Mouse (Mus musculus): ENCODE data around the gene Rab17. TPM values are rescaled to one million over a fixed set of nuclear protein-coding genes. Genes with fewer than 3 reads are reported as not detected.

Gene Rab17
- polyA plus RNA-seq, 1 experiment from 2014 or later, result 1.3 TPM

DNA sequence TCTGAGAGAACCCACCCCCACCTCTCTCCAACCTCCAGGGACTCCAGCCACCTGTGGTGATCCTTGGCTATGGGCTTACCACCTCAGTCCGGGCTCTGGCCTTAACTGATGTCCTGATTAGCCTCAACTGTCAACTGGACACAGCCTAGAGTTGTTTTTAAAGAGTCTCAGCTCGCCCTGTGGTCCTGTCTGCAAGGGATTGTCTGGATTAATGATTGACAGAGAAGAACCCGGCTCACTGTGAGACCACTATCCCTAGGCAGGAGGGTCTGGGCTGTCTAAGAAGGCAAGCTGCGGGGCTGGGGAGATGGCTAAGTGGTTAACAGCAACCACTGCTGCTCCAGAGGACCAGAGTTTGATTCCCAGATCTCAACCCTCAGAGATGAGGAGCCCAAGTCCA, 6.9 kb downstream of the Rab17 start:
- no peak for ATAC-seq (ENCODE audit: insufficient number of reproducible peaks, low FRiP score)
- Histone ChIP-seq H3K4me3 (no peak overlapping the region), H3K27ac (ENCODE audit: poor library complexity, severe bottlenecking) (no peak overlapping the region), H3K27me3 (replicated peaks) (peaks cover 42% of the 10 kb centered on the region), H3K9ac (no peak overlapping the region), H3K4me1 (replicated peaks) (peaks cover 5% of the 10 kb centered on the region), H3K4me2 (no peak overlapping the region), H3K9me3 (replicated peaks) (no peaks in the 10 kb centered on the region), H3K36me3 (no peaks in the 10 kb centered on the region)
- WGBS, result 35% methylated on average over 4 of the region's 4 CpGs

DNA sequence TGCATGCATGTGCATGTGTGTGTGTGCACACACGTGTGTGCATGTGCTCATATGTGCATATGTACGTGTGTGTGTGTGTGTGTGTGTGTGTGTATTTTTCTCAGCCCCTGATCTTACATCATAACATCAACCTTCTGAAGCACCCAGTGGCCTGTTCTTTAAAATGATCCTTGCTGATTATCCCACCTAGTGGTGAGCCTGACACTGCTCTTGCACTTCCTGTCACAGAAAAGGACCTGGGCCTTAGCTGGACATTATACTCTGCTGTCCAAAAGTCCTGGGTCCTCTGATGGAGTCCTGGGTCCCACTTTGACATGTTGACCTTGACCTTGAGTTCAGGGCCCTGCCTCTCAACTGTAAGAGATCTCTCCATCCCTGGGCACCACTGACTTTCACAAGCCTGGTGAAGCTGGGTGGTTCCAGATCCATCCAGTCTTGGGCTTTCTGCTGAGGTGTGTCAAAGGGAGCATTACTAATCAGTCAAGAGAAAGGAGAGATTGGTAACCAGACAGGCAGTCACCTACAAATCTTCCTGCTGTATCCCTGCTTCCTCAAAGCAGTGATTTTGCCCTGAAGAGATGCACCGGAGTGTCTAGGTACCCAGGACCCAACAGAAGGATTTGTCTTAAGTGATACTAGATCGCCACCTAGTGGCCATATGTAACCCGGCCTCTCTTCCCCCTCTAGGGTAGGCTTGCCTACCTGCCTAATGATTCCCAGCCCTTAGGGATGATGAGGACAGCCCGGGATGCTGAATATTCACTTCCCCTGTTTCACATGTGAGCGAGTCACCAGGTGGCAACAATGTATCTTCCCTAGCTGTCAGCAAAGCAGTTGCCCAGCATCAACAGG, 13.0 kb downstream of the Rab17 start:
- H3K4me2 ChIP-seq, result no peak overlapping the region
- 0 out of 2 replicates have a peak, but pooled peaks cover 4% of the 10 kb centered on the region for H3K4me1 ChIP-seq (replicated peaks)
- no peak for ATAC-seq (ENCODE audit: insufficient number of reproducible peaks, low FRiP score)
- H3K36me3 ChIP-seq, result no peaks in the 10 kb centered on the region
- no peak overlapping the region for H3K9ac ChIP-seq
- peaks cover 57% of the 10 kb centered on the region for H3K27me3 ChIP-seq (replicated peaks)
- no peaks in the 10 kb centered on the region for H3K9me3 ChIP-seq (replicated peaks)
- WGBS, result 28% methylated on average over 7 of the region's 7 CpGs
- H3K4me3 ChIP-seq, result no peak overlapping the region
- H3K27ac ChIP-seq (ENCODE audit: poor library complexity, severe bottlenecking), result no peak overlapping the region

- H3K9ac ChIP-seq, result no peak overlapping the region
- peaks cover 35% of the 10 kb centered on the region for H3K27me3 ChIP-seq (replicated peaks)
- H3K27ac ChIP-seq (ENCODE audit: poor library complexity, severe bottlenecking), result no peak overlapping the region
- H3K36me3 ChIP-seq, result no peaks in the 10 kb centered on the region
- no peak for ATAC-seq (ENCODE audit: insufficient number of reproducible peaks, low FRiP score)
- 73% methylated on average over 11 of the region's 11 CpGs for WGBS
- no peak overlapping the region for H3K4me3 ChIP-seq
- H3K9me3 ChIP-seq (replicated peaks), result no peaks in the 10 kb centered on the region
- H3K4me1 ChIP-seq (replicated peaks), result 0 out of 2 replicates have a peak, but pooled peaks cover 4% of the 10 kb centered on the region
- no peak overlapping the region for H3K4me2 ChIP-seq
Observed at GRCm38 (mm10) chr1:90953688-90954087, 15.8 kb downstream of the Rab17 start.

- peaks cover 27% of the 10 kb centered on the region for H3K27me3 ChIP-seq (replicated peaks)
- H3K36me3 ChIP-seq, result no peaks in the 10 kb centered on the region
- H3K4me1 ChIP-seq (replicated peaks), result 0 out of 2 replicates have a peak, but pooled peaks cover 4% of the 10 kb centered on the region
- no peak within 1 kb of the TSS for H3K4me2 ChIP-seq
- H3K4me3 ChIP-seq, result no peak within 1 kb of the TSS
- H3K9ac ChIP-seq, result no peak within 1 kb of the TSS
- no peak within 1 kb of the TSS for H3K27ac ChIP-seq (ENCODE audit: poor library complexity, severe bottlenecking)
- no peaks in the 10 kb centered on the region for H3K9me3 ChIP-seq (replicated peaks)
- no peak for ATAC-seq (ENCODE audit: insufficient number of reproducible peaks, low FRiP score)
- 74% methylated on average over 8 of the region's 8 CpGs for WGBS
Observed at GRCm38 (mm10) chr1:90952808-90953207, 16.7 kb downstream of the Rab17 start, which contains the start of gene Prlh. TSS of gene Prlh (plus strand) at chr1:90953108.

GRCm38 (mm10) chr1:90951670-90952069, 17.8 kb downstream of the Rab17 start:
- no peak overlapping the region for H3K4me3 ChIP-seq
- H3K4me2 ChIP-seq, result no peak overlapping the region
- H3K4me1 ChIP-seq (replicated peaks), result 0 out of 2 replicates have a peak, but pooled peaks cover 4% of the 10 kb centered on the region
- no peak for ATAC-seq (ENCODE audit: insufficient number of reproducible peaks, low FRiP score)
- no peak overlapping the region for H3K27ac ChIP-seq (ENCODE audit: poor library complexity, severe bottlenecking)
- H3K36me3 ChIP-seq, result no peaks in the 10 kb centered on the region
- peaks cover 19% of the 10 kb centered on the region; the same call in 1 of the 2 replicates for H3K27me3 ChIP-seq (replicated peaks)
- no peaks in the 10 kb centered on the region for H3K9me3 ChIP-seq (replicated peaks)
- H3K9ac ChIP-seq, result no peak overlapping the region
- 54% methylated on average over 7 of the region's 7 CpGs for WGBS

- Histone ChIP-seq H3K9ac (no peak overlapping the region), H3K4me1 (replicated peaks) (0 out of 2 replicates have a peak, but pooled peaks cover 4% of the 10 kb centered on the region), H3K27me3 (replicated peaks) (peaks cover 19% of the 10 kb centered on the region; the same call in 1 of the 2 replicates), H3K9me3 (replicated peaks) (no peaks in the 10 kb centered on the region), H3K4me3 (no peak overlapping the region), H3K36me3 (no peaks in the 10 kb centered on the region), H3K27ac (ENCODE audit: poor library complexity, severe bottlenecking) (no peak overlapping the region), H3K4me2 (no peak overlapping the region)
- WGBS, result 53% methylated on average over 9 of the region's 9 CpGs
- ATAC-seq (ENCODE audit: insufficient number of reproducible peaks, low FRiP score), result no peak
Observed at GRCm38 (mm10) chr1:90949309-90949708, 20.2 kb downstream of the Rab17 start.

DNA sequence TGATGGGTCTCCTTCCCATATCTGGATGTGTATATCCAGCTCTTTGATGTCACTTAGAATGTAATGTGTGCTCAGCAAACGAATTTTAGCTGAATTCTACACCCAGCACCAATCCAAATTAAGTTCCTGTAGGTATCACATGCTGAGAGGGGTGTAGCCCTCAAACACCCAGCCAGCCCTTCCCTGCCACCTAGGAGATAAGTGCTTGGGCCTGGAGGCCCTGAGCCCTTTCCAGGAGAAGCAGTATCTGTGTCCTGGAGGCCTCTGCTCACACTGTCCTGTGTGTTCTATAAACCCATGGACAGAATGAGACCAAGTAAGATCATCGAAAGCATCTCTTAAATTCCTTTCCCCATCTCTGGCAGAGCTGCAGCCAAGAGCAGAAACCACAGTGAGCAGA, 22.2 kb downstream of the Rab17 start:
- Histone ChIP-seq H3K4me3 (no peak overlapping the region), H3K27me3 (replicated peaks) (peaks cover 11% of the 10 kb centered on the region; the same call in 1 of the 2 replicates), H3K4me1 (replicated peaks) (0 out of 2 replicates have a peak, but pooled peaks cover 4% of the 10 kb centered on the region), H3K4me2 (no peak overlapping the region), H3K36me3 (no peaks in the 10 kb centered on the region), H3K9ac (no peak overlapping the region), H3K27ac (ENCODE audit: poor library complexity, severe bottlenecking) (no peak overlapping the region), H3K9me3 (replicated peaks) (no peaks in the 10 kb centered on the region)
- ATAC-seq (ENCODE audit: insufficient number of reproducible peaks, low FRiP score), result no peak
- WGBS, result 63% methylated on average over 2 of the region's 2 CpGs

DNA sequence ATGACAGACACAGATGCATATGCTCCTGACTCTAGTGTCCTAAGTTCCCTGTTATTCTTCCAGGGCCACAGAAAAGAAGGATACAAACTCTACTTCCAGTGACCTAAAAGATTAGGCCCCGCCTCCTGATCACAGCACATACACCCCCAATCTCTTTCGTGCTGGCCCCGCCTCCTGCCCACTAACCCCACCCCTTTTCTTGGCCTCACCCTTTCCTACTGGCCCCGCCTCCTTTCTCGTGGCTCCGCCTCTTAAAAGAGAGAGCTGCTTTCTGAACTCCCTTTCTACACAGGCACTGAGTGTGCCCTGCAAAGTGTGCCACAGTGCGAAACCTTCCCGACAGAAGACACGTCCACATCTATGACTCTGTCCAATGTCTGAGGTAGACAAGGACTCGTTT, 24.3 kb downstream of the Rab17 start:
- no peaks in the 10 kb centered on the region; the same call in 1 of the 2 replicates for H3K27me3 ChIP-seq (replicated peaks)
- no peaks in the 10 kb centered on the region for H3K9me3 ChIP-seq (replicated peaks)
- WGBS, result 58% methylated on average over 10 of the region's 10 CpGs
- H3K36me3 ChIP-seq, result no peaks in the 10 kb centered on the region
- no peak overlapping the region for H3K4me2 ChIP-seq
- no peaks in the 10 kb centered on the region for H3K4me1 ChIP-seq (replicated peaks)
- no peak overlapping the region for H3K9ac ChIP-seq
- no peak overlapping the region for H3K27ac ChIP-seq (ENCODE audit: poor library complexity, severe bottlenecking)
- ATAC-seq (ENCODE audit: insufficient number of reproducible peaks, low FRiP score), result no peak
- H3K4me3 ChIP-seq, result no peak overlapping the region

DNA sequence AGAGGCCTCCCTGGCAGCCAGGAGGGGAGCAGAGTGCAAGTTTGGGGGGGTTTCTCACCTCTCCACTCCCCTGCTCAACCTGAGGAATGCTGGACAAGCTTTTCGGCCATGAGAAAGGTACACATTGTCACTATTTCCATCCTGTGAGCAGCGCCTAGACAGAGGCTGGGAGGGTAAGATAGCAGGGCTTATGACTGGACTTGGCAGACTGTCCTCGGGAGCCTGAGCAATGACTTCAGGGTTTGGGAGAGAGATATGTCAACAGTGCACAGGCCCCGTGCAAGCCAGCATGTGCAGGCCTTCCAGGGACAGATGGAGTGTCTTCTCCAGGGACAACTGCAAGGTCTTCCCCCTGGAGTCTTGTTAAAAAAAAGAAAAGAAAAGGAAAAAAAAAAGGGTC, 29.5 kb downstream of the Rab17 start:
- no peaks in the 10 kb centered on the region for H3K4me1 ChIP-seq (replicated peaks)
- no peak overlapping the region for H3K27ac ChIP-seq (ENCODE audit: poor library complexity, severe bottlenecking)
- H3K9ac ChIP-seq, result no peak overlapping the region
- H3K27me3 ChIP-seq (replicated peaks), result no peaks in the 10 kb centered on the region; the same call in 1 of the 2 replicates
- H3K9me3 ChIP-seq (replicated peaks), result no peaks in the 10 kb centered on the region
- no peaks in the 10 kb centered on the region for H3K36me3 ChIP-seq
- WGBS, result 58% methylated on average over 4 of the region's 4 CpGs
- H3K4me3 ChIP-seq, result no peak overlapping the region
- H3K4me2 ChIP-seq, result no peak overlapping the region
- ATAC-seq (ENCODE audit: insufficient number of reproducible peaks, low FRiP score), result no peak

- 58% methylated on average over 9 of the region's 9 CpGs for WGBS
- Histone ChIP-seq H3K27me3 (replicated peaks) (peaks cover 10% of the 10 kb centered on the region), H3K36me3 (no peaks in the 10 kb centered on the region), H3K9ac (no peak overlapping the region), H3K27ac (ENCODE audit: poor library complexity, severe bottlenecking) (no peak overlapping the region), H3K4me1 (replicated peaks) (peaks cover 8% of the 10 kb centered on the region; the same call in 1 of the 2 replicates), H3K4me2 (no peak overlapping the region), H3K4me3 (no peak overlapping the region), H3K9me3 (replicated peaks) (no peaks in the 10 kb centered on the region)
- ATAC-seq (ENCODE audit: insufficient number of reproducible peaks, low FRiP score), result no peak
Observed at GRCm38 (mm10) chr1:90936990-90937389, 32.5 kb downstream of the Rab17 start.

GRCm38 (mm10) chr1:90933001-90933400, 36.5 kb downstream of the Rab17 start:
- no peaks in the 10 kb centered on the region for H3K36me3 ChIP-seq
- H3K4me3 ChIP-seq, result no peak overlapping the region
- no peak overlapping the region for H3K4me2 ChIP-seq
- H3K9ac ChIP-seq, result no peak overlapping the region
- no peak for ATAC-seq (ENCODE audit: insufficient number of reproducible peaks, low FRiP score)
- WGBS, result 38% methylated on average over 5 of the region's 5 CpGs
- no peak overlapping the region for H3K27ac ChIP-seq (ENCODE audit: poor library complexity, severe bottlenecking)
- peaks cover 15% of the 10 kb centered on the region for H3K4me1 ChIP-seq (replicated peaks)
- peaks cover 10% of the 10 kb centered on the region for H3K27me3 ChIP-seq (replicated peaks)
- no peaks in the 10 kb centered on the region for H3K9me3 ChIP-seq (replicated peaks)

Data from heart, embryonic 12.5 days (tissue).